Mouse (Mus musculus) limb, embryonic 14.5 days (tissue): ENCODE data around the gene Pdgfb. TPM values are rescaled to one million over a fixed set of nuclear protein-coding genes. Genes with fewer than 3 reads are reported as not detected.

Experiments used
- ATAC-seq: fragments of 200-750 bp; cut with Nextera tagmentation; 2 replicates; pipeline ENCODE4 v1.8.0; 2017; ENCODE audit warnings: low read depth, moderate number of reproducible peaks, moderate TSS enrichment; ENCODE audit not compliant: low FRiP score
- DNase-seq: peaks from one replicate; pipeline ENCODE4 v3.0.0-alpha.2; 2015; ENCODE audit warnings: low spot score
- H3K27ac ChIP-seq: fragments of 300-500 bp; sonication (generic); replicated peaks from 2 replicates; pipeline ENCODE4 v1.5.1; 2014; ENCODE audit warnings: low read depth, mild to moderate bottlenecking, low read length, moderate library complexity, mixed read lengths
- H3K27me3 ChIP-seq: fragments of 300-500 bp; sonication (generic); 2 replicates; pipeline ENCODE4 v1.6.1; 2014; ENCODE audit warnings: low read length, mixed read lengths; ENCODE audit not compliant: control insufficient read depth, insufficient read depth
- H3K36me3 ChIP-seq: fragments of 300-500 bp; sonication (generic); 2 replicates; pipeline ENCODE4 v1.6.1; 2014; ENCODE audit warnings: mild to moderate bottlenecking, low read length, moderate library complexity, mixed read lengths; ENCODE audit not compliant: control insufficient read depth, insufficient read depth
- H3K4me1 ChIP-seq: fragments of 300-500 bp; sonication (generic); 2 replicates; pipeline ENCODE4 v1.6.1; 2014; ENCODE audit warnings: antibody characterized with exemption, low read length, mixed read lengths; ENCODE audit not compliant: control insufficient read depth, insufficient read depth
- H3K4me2 ChIP-seq: fragments of 300-500 bp; sonication (generic); replicated peaks from 2 replicates; pipeline ENCODE4 v1.6.1; 2014; ENCODE audit warnings: low read depth, mild to moderate bottlenecking, low read length, moderate library complexity; ENCODE audit not compliant: severe bottlenecking
- H3K4me3 ChIP-seq: fragments of 300-500 bp; sonication (generic); replicated peaks from 2 replicates; pipeline ENCODE4 v1.5.1; 2014; ENCODE audit warnings: low read length
- H3K9ac ChIP-seq: fragments of 300-500 bp; sonication (generic); 2 replicates; pipeline ENCODE4 v1.6.1; 2014; ENCODE audit warnings: mild to moderate bottlenecking, low read depth, low read length, moderate library complexity; ENCODE audit not compliant: severe bottlenecking
- H3K9me3 ChIP-seq: fragments of 300-500 bp; sonication (generic); 2 replicates; pipeline ENCODE4 v1.6.1; 2016; ENCODE audit warnings: low read length; ENCODE audit not compliant: control insufficient read depth
- POLR2A ChIP-seq: fragments of 200-500 bp; IDR thresholded peaks from 2 replicates; pipeline ENCODE4 v1.8.0; 2012; ENCODE audit warnings: inconsistent platforms, mild to moderate bottlenecking, moderate library complexity, borderline replicate concordance; ENCODE audit not compliant: insufficient read depth, insufficient read length; ENCODE audit errors: extremely low read depth
- WGBS: fragments of 180-500 bp; shearing (Covaris S2); extraction: QIAGEN DNeasy Blood & Tissue Kit; methylation state at CpG from one replicate; pipeline ENCODE4 v1.1.7; 2014; 5-methylcytosine and 5-hydroxymethylcytosine counted together
- polyA plus RNA-seq, 2 experiments: library from polyadenylated mRNA; depleted of rRNA in 1 of 2; stranded (reverse) in 1 of 2; unstranded in 1 of 2; fragments of >200 nt; fragmentation: Nextera tagmentation in 1 of 2; extraction: Ambion mirVana in 1 of 2; gene quantifications; 2 replicates each; pipeline versions ENCODE4 v1.2.1 to v1.2.3; 2012 to 2014

Pdgfb gene
- polyA plus RNA-seq, 2 experiments, result 4.2 to 15.4 TPM

GRCm38 (mm10) chr15:80026689-80027353 lies 12.0 kb upstream of the Pdgfb start:
- no peak for TF ChIP-seq POLR2A
- DNase-seq (no peak), ATAC-seq (no peak)
- Histone ChIP-seq H3K4me1 (peaks cover 6% of the 10 kb centered on the region; the same call in 1 of the 2 replicates), H3K9ac (no peak overlapping the region), H3K4me2 (no peak overlapping the region), H3K36me3 (no peaks in the 10 kb centered on the region), H3K9me3 (no peaks in the 10 kb centered on the region), H3K27ac (no peak overlapping the region), H3K4me3 (no peak overlapping the region), H3K27me3 (no peaks in the 10 kb centered on the region)
- WGBS, result 66% methylated on average over 14 of the region's 14 CpGs

- Histone ChIP-seq H3K9ac (no peak overlapping the region), H3K9me3 (no peaks in the 10 kb centered on the region), H3K27ac (no peak overlapping the region), H3K4me3 (no peak overlapping the region), H3K4me2 (no peak overlapping the region), H3K36me3 (no peaks in the 10 kb centered on the region), H3K4me1 (peaks cover 6% of the 10 kb centered on the region; the same call in 1 of the 2 replicates), H3K27me3 (no peaks in the 10 kb centered on the region)
- no peak for ATAC-seq
- no peak for TF ChIP-seq POLR2A
- DNase-seq, result no peak
- 78% methylated on average over 5 of the region's 5 CpGs for WGBS
These were observed 11.3 kb upstream of the Pdgfb start for GRCm38 (mm10) chr15:80026061-80026460.

- no peak for TF ChIP-seq POLR2A
- WGBS, result 72% methylated on average over 7 of the region's 7 CpGs
These were observed 10.8 kb upstream of the Pdgfb start for GRCm38 (mm10) chr15:80025615-80026014.

GRCm38 (mm10) chr15:80024331-80025313 lies 9.8 kb upstream of the Pdgfb start:
- H3K27me3 ChIP-seq, result no peaks in the 10 kb centered on the region
- ATAC-seq (no peak; the same call in 1 of the 2 replicates), DNase-seq (no peak)
- no peaks in the 10 kb centered on the region for H3K36me3 ChIP-seq
- TF ChIP-seq POLR2A, result no peak
- H3K4me1 ChIP-seq, result peaks cover 6% of the 10 kb centered on the region; the same call in 1 of the 2 replicates
- H3K4me3 ChIP-seq, result no peak overlapping the region
- H3K4me2 ChIP-seq, result no peak overlapping the region
- 35% methylated on average over 11 of the region's 11 CpGs for WGBS
- 0 out of 2 replicates have a peak overlapping the region, but pooled peaks have one; percentile 4 for H3K9ac ChIP-seq
- no peak overlapping the region for H3K27ac ChIP-seq
- H3K9me3 ChIP-seq, result no peaks in the 10 kb centered on the region

More at GRCm38 (mm10) chr15:80025615-80026014, 10.8 kb upstream of the Pdgfb start:
- H3K4me3 ChIP-seq, result no peak overlapping the region
- no peak overlapping the region for H3K27ac ChIP-seq
- H3K4me2 ChIP-seq, result no peak overlapping the region
- DNase-seq (no peak), ATAC-seq (no peak)
- peaks cover 6% of the 10 kb centered on the region; the same call in 1 of the 2 replicates for H3K4me1 ChIP-seq
- H3K36me3 ChIP-seq, result no peaks in the 10 kb centered on the region
- no peak overlapping the region for H3K9ac ChIP-seq
- no peaks in the 10 kb centered on the region for H3K27me3 ChIP-seq
- H3K9me3 ChIP-seq, result no peaks in the 10 kb centered on the region

DNA sequence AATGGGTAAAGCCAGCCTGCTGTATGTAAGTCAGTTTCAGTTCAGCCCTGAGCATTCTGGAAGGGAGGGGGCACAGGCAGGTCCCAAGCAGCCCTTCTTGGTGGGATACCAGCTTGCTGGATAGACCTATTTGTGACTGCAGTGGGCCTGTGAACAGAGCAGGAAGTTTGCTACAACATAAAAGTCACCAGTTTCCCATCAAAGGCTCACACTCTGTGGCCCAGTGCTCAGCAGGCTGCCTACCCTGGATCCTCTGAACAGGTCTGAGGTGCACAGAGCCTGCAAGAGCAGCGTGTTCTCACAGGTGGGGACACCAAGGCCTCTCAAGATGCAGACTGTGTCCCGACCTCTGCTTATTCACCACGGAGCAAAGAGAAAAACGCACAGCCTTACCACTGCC lies 5.7 kb upstream of the Pdgfb start:
- no peaks in the 10 kb centered on the region for H3K36me3 ChIP-seq
- no peak overlapping the region for H3K4me3 ChIP-seq
- WGBS, result 53% methylated on average over 4 of the region's 4 CpGs
- DNase-seq (no peak), ATAC-seq (no peak)
- TF ChIP-seq POLR2A, result no peak
- 0 out of 2 replicates have a peak, but pooled peaks cover 6% of the 10 kb centered on the region for H3K4me1 ChIP-seq
- no peak overlapping the region for H3K4me2 ChIP-seq
- H3K9me3 ChIP-seq, result no peaks in the 10 kb centered on the region
- peaks cover 12% of the 10 kb centered on the region for H3K27me3 ChIP-seq
- no peak overlapping the region for H3K27ac ChIP-seq
- H3K9ac ChIP-seq, result no peak overlapping the region; the same call in 1 of the 2 replicates
